Mouse (Mus musculus) embryonic fibroblast, embryonic 13.5 days (primary cell): ENCODE measurements around the gene Mgat5b.

Experiments
- CTCF ChIP-seq: IDR thresholded peaks from 2 replicates; pipeline ENCODE4 v1.5.1; 2011; ENCODE audit warnings: mild to moderate bottlenecking, control low read depth, low read length, moderate library complexity, borderline replicate concordance; ENCODE audit not compliant: insufficient read depth
- POLR2A ChIP-seq: IDR thresholded peaks from 2 replicates; pipeline ENCODE4 v1.6.1; 2011; ENCODE audit warnings: low read depth, mild to moderate bottlenecking, control low read depth, low read length, moderate library complexity

- TF ChIP-seq POLR2A, result no peak
- no peak for TF ChIP-seq CTCF
Measured at GRCm38 (mm10) chr11:116887136-116887535, 31.5 kb upstream of the Mgat5b start.
